Mouse (Mus musculus): ENCODE measurements around the gene Cacna1b. TPM values are rescaled to one million over a fixed set of nuclear protein-coding genes. Genes with fewer than 3 reads are reported as not detected.

Cacna1b gene
- total RNA-seq, 2 experiments from 2014 or later = 0.12 to 0.40 TPM

DNA sequence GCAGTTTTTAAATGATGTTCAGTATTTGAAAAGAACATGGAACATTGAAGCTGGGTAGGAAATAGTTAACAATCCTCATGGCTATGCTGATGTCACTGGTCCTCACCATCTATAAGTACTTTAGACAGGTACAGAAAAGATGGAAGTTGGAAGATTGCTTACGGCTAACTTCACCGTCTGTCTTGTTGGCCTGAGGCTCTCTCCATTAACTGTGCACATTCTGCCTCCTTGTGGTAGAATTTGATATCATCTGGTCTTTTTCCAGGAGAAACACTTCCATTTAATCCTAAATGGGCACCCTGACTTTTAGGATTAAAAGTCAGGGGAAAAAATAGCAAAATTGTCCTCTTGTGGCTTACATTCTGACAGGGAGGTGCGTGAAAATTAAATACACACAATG is 194.4 kb downstream of the Cacna1b start:
- no peak for DNase-seq
- intact Hi-C loops (cut with DNase I; ENCODE audit: low total_unique reads) = loop anchor here (2.0 kb wide), 1 partner anchor 160 kb away; no protein-coding TSS in a partner anchor

DNA sequence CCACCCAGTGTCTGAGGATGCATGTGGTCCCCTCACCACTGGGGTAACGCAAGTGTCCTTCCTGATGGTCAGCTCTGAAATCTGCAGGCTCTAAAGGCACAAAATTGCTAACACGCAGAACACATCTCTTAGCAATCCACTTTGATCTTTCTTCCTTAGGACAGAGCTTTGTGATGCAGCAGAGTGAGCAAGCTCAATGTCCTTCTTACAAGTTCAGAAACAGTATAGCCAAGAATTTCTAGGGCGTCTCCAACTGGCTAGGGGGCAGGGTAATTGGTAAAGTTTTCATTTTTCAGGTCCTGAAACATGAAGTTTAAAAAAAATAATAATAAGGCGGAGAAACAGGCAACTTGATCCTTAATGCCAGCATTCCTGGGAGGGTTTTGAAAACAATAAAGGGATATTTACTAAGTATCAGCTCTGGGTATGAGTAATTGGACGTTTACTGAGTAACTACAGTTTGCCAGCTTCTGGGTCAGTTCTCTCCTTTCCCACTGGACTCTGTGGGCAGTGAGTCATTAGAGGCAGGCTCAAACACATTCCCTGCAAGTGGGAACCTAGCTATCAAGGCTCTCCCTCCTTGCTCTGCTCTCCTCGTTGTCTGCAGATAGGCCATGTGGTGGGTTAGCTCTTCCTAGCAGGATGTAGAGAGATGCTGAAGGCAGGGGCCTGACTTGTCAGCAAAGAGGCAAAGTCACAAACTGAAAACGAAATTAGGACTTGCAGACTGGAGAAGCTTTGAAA is 200.2 kb downstream of the Cacna1b start:
- no peak for DNase-seq
- intact Hi-C loops (cut with DNase I; ENCODE audit: low total_unique reads) = no loop called here

DNA sequence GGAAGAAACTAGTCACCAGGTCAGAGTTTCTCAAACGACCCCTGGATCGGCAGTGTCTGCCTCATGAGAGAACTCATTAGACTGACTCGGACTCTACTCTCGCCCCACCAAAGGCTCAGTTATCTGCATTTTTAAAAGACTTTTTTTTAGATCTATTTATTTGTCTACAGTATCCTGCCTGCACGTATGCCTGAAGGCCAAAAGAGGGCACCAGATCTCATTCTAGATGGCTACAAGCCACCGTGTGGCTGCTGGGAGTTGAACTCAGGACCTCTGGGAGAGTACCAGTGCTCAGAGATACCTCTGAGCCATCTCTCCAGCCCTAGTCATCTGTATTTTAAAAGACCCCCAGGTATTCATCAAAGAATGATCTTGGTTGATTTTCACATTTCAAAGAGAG is 201.0 kb downstream of the Cacna1b start:
- DNase-seq = no peak
- intact Hi-C loops (cut with DNase I; ENCODE audit: low total_unique reads) = no loop called here

DNA sequence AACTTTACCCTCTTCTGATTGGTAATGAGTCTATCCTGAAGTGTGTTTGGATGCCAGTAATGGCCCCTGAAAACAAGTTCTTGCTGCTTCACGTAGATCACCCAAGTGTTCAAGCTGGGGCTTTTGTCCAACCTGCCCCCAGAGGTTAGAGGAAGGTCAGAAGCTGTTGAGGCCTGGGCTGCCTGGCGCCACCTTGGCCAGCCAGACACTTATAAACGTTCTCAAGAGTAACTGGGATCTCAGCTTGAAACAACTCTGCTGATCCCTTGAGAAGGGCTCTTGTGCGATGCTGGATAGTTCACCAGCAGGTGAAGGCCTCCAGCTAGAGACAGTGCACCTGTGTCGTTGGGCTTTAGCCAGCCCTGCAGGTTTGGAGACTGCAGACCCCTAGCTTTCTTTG is 202.8 kb downstream of the Cacna1b start:
- intact Hi-C loops (cut with DNase I; ENCODE audit: low total_unique reads) = no loop called here
- no peak for DNase-seq

DNA sequence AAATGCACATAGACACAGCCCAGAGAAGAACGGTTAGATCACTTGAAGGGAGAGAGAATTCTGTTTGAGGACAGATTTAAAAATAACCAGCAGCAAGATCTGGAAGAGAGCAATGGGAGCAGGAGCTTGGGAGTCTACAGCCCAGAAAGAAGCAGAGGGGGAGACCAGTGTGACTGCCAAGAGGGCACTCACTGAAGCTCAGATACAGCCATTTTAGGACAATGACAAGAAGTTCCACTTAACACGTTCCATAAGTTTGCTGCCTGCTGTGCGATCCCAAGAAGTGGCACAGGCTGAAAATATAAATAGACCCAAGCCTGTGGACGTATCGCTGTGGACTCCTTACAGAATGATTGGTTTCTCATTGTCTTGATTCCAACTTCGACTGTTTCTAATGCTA is 206.6 kb downstream of the Cacna1b start:
- intact Hi-C loops (cut with DNase I; ENCODE audit: low total_unique reads) = no loop called here
- DNase-seq = no peak

DNA sequence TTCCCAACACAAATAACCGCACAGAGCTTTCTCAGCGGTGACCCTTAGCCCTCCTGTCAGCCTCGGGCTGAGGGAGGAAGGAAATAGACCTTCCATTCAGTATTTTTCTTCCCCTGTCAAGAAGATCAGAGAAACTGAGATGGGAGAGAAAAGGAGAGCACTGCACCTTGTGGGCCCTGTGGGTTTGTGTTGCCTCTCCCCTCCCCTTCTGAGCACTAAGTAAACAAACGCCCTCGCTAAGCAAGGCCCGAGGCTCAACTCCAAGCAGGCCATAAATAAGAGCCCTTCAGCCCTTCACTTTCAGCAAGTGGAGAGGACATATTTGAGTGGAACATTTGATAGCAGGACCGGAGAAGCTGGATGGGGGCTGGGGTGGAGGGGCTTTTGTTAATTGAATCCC is 209.0 kb downstream of the Cacna1b start:
- no peak for DNase-seq
- intact Hi-C loops (cut with DNase I; ENCODE audit: low total_unique reads) = no loop called here

Other genes starting within 250 kb of the Cacna1b start
- gene Ehmt1, start 156.5 kb upstream of the Cacna1b start, total RNA-seq (2021) = 10 to 100 TPM; 31.6 to 32.5 TPM
- 1 to 10 TPM; 5.4 to 5.7 TPM for gene Arrdc1, start 172.1 kb upstream of the Cacna1b start, total RNA-seq (2021)
- 10 to 100 TPM; 15.8 to 19.6 TPM for gene Zmynd19, start 186.6 kb upstream of the Cacna1b start, total RNA-seq (2021)
- 1 to 10 TPM; 4.1 to 4.8 TPM for gene Dph7, start 199.2 kb upstream of the Cacna1b start, total RNA-seq (2021)
- 10 to 100 TPM; 40.9 to 46.3 TPM for gene Mrpl41, start 211.9 kb upstream of the Cacna1b start, total RNA-seq (2021)
- gene Pnpla7, start 212.9 kb upstream of the Cacna1b start, total RNA-seq (2021) = 10 to 100 TPM; 16.5 to 25.5 TPM

All from gastrocnemius, postnatal 14 days (tissue).